Mouse (Mus musculus) stomach, adult 2 months (tissue): ENCODE measurements around the gene Rhot1. TPM values are rescaled to one million over a fixed set of nuclear protein-coding genes. Genes with fewer than 3 reads are reported as not detected.

ENCODE experiments used
- polyA plus RNA-seq: library from polyadenylated mRNA; depleted of rRNA; stranded (reverse); fragments of >200 nt; gene quantifications from 2 replicates; pipeline ENCODE4 v1.2.3, GENCODE M21; 2012; rRNA removed

Rhot1 gene
- 1.5 and 2.1 TPM in 2 replicates for polyA plus RNA-seq

DNA sequence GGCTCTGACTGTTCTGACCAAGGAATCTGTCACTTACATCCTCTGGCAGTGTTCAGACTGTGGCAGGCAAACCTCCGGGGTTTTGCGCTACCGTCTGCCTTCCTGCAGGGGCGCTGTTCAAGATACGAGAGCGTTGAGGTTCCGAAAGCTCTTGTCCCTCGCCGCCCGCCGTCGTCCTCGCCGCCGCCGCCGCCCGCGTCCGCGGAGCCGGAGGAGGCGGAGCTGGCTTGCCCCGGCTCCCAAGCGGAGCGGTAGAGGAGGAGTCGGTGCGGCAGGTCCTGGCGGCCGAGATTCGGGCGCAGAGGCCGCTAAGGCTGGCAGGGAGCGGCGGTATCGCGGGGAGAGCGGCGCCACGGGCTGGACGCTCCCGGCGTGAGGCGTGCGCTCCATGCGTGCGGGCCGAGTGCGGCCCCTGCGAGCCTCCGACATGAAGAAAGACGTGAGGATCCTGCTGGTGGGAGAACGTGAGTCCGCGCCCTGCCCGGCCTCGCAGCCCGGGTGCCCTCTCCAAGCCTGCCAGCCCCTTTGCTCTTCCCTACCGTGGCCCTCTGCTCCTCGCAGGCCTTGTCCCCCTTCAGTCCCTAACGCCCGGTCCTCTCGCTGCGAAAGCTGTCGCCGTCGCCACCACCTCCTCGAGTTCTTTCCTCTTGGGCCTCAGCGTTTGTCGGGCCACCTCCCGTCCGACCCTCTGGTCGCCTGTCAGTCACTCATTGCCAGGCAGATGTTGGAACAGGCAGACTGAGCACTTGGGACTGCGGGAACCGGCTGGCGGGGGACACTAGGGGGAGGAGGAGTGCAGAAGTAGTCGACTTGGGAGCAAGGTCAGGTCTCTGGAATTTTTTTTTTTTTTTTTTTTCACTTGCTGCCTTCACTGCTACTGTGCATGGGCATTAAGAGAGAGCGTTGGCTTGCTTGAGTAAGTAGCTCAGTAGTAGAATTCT, at the start of gene Rhot1:
Gene Rhot1, plus strand, starts transcription at position 160 of the 941 bp plus-strand sequence.

DNA sequence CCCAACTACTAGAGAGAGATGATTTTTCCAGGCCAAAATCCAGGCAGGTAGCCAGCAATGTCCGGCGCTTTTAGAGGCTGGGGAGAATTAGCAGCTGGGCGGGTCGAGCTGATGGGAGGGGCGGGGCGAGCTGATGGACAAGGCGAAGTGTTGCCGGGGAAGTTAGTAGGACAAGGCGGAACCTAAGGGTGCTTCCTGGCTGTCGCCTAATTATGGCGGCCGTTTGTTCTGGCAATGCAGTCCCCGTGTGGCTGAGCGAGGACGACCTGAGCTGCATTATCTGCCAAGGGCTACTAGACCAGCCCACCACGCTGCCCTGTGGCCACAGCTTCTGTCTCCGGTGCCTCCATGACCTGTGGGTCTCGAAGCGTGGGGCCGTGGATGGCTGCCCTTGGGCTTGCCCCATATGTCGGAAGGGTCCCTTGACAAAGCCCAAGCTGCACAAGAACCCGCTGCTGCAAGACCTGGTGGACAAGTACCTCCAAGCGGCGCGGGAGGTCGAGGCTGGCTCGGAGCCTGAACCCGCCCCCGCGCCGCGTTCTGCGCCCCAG, 25.0 kb upstream of the Rhot1 start, which contains the start of gene Rnf135:
Gene Rnf135, plus strand, starts transcription at position 147 of the 551 bp plus-strand sequence.

DNA sequence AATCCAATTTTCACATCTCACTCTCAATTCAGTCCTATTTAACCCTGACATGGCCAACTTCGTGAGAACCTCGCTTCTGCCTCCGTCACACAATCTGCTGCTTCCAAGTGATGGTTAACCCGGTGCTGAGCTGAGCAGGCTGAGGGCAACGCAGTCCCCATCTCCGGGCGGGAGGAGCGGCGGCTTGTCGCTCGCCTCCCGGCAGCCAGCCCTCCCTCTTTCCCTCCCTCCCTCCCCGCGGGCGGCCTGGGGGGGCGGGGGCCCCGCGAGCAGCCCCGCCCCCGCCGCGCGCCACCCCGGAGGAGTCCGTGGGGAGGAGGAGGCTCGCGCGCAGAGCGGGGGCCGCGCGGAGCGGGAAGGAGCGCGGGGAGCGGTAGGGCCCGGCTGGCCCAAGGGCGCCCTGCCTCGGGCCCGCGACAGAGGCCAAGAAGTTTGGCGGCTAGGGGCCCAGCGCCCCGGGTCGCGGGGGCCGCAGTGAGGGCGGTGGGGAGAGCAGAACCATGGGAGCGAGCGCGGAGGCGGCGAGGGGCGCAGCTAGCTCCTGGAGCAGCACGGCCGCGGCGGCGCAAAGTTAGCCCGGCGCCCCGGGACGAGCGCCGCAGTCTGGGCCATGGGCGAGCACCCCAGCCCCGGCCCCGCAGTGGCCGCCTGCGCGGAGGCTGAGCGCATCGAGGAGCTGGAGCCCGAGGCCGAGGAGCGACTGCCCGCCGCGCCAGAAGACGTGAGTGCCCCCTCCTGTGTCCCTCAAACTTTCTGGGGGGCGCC, 91.9 kb downstream of the Rhot1 start, which contains the start of gene Rhbdl3:
Gene Rhbdl3, plus strand, starts transcription at position 362 of the 765 bp plus-strand sequence.

Other genes with a start within 250 kb of the Rhot1 start
- gene Utp6, start 246.6 kb upstream of the Rhot1 start, polyA plus RNA-seq: 0.57 and 0.78 TPM in 2 replicates
- 0.56 and 0.67 TPM in 2 replicates for gene Suz12, start 215.9 kb upstream of the Rhot1 start, polyA plus RNA-seq
- gene Crlf3, start 128.0 kb upstream of the Rhot1 start, polyA plus RNA-seq: 0.94 and 1.5 TPM in 2 replicates
- 0.01 and 0.16 TPM in 2 replicates for gene Atad5, start 119.6 kb upstream of the Rhot1 start, polyA plus RNA-seq
- 0.67 and 0.82 TPM in 2 replicates for gene Tefm, start 66.8 kb upstream of the Rhot1 start, polyA plus RNA-seq
- gene Adap2, start 54.9 kb upstream of the Rhot1 start, polyA plus RNA-seq: 2.7 and 5.4 TPM in 2 replicates
- gene Rnf135, start 25.2 kb upstream of the Rhot1 start, polyA plus RNA-seq: 1.9 and 2.2 TPM in 2 replicates
- gene Rhbdl3, start 91.9 kb downstream of the Rhot1 start, polyA plus RNA-seq: 1.0 and 1.3 TPM in 2 replicates
- 0.41 and 0.74 TPM in 2 replicates for gene 5730455P16Rik, start 169.0 kb downstream of the Rhot1 start, polyA plus RNA-seq
- 24.1 and 27.3 TPM in 2 replicates for gene Zfp207, start 174.3 kb downstream of the Rhot1 start, polyA plus RNA-seq
- gene Psmd11, start 219.6 kb downstream of the Rhot1 start, polyA plus RNA-seq: 7.0 and 8.8 TPM in 2 replicates